Mouse (Mus musculus): ENCODE data around the gene Depdc5. TPM values are rescaled to one million over a fixed set of nuclear protein-coding genes. Genes with fewer than 3 reads are reported as not detected.
"Not testable (repeated sequence)": the region's sequence is repeated elsewhere in the genome, so short reads cannot be mapped to it uniquely, and the experiment has no call there.

Gene Depdc5
- polyA plus RNA-seq, 1 experiment from 2014 or later, result 25.7 TPM

DNA sequence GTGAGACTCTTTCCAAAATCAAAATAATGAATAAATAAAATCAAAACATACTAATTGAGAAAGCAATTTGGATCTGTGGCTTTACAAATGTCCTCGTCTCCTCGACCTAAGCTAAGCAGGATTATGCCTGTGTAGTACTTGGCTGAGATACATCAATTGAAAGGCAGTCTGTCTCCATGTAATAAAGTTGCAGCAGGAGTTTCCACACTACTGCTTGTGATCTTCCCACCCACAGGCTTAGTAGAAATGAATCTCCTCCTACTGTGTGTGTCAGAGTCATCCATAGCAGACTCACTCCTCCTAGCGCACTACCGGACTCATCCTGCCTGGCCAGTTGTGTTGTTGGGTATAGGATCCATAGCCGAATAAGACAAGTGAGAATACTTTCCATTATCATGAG lies 8.8 kb downstream of the Depdc5 start:
- Histone ChIP-seq H3K27me3 (ENCODE audit: insufficient read depth, low read length) (no peaks in the 10 kb centered on the region), H3K27ac (ENCODE audit: low read length) (no peak overlapping the region), H3K4me2 (replicated peaks; ENCODE audit: low read depth, low read length) (no peak overlapping the region), H3K9ac (replicated peaks; ENCODE audit: low read length) (no peak overlapping the region), H3K4me1 (ENCODE audit: insufficient read depth, low read length) (no peaks in the 10 kb centered on the region), H3K9me3 (ENCODE audit: low read length) (no peaks in the 10 kb centered on the region), H3K36me3 (ENCODE audit: insufficient read depth, low read length) (peaks cover 19% of the 10 kb centered on the region), H3K4me3 (ENCODE audit: low read length) (no peak overlapping the region)
- WGBS, result 95% methylated on average over 5 of the region's 5 CpGs
- no peak for ATAC-seq (ENCODE audit: low FRiP score, low TSS enrichment)

- H3K27ac ChIP-seq (ENCODE audit: low read length), result no peak overlapping the region
- H3K4me2 ChIP-seq (replicated peaks; ENCODE audit: low read depth, low read length), result no peak overlapping the region
- H3K27me3 ChIP-seq (ENCODE audit: insufficient read depth, low read length), result no peaks in the 10 kb centered on the region
- no peak overlapping the region for H3K9ac ChIP-seq (replicated peaks; ENCODE audit: low read length)
- H3K36me3 ChIP-seq (ENCODE audit: insufficient read depth, low read length), result peaks cover 39% of the 10 kb centered on the region
- H3K4me1 ChIP-seq (ENCODE audit: insufficient read depth, low read length), result no peaks in the 10 kb centered on the region
- ATAC-seq (ENCODE audit: low FRiP score, low TSS enrichment), result no peak
- H3K4me3 ChIP-seq (ENCODE audit: low read length), result no peak overlapping the region
- 74% methylated on average over 3 of the region's 3 CpGs for WGBS
- no peaks in the 10 kb centered on the region for H3K9me3 ChIP-seq (ENCODE audit: low read length)
Measured at GRCm38 (mm10) chr5:32886739-32887138, 23.2 kb downstream of the Depdc5 start.

- H3K27ac ChIP-seq (ENCODE audit: low read length), result no peak overlapping the region
- no peak overlapping the region for H3K4me3 ChIP-seq (ENCODE audit: low read length)
- ATAC-seq (ENCODE audit: low FRiP score, low TSS enrichment), result no peak
- H3K36me3 ChIP-seq (ENCODE audit: insufficient read depth, low read length), result peaks cover 19% of the 10 kb centered on the region
- no peak overlapping the region for H3K4me2 ChIP-seq (replicated peaks; ENCODE audit: low read depth, low read length)
- H3K9me3 ChIP-seq (ENCODE audit: low read length), result no peaks in the 10 kb centered on the region
- H3K4me1 ChIP-seq (ENCODE audit: insufficient read depth, low read length), result no peaks in the 10 kb centered on the region
- 95% methylated on average over 1 of the region's 1 CpGs for WGBS
- no peak overlapping the region for H3K9ac ChIP-seq (replicated peaks; ENCODE audit: low read length)
- no peaks in the 10 kb centered on the region for H3K27me3 ChIP-seq (ENCODE audit: insufficient read depth, low read length)
Measured at GRCm38 (mm10) chr5:32907496-32907895, 44.0 kb downstream of the Depdc5 start.

DNA sequence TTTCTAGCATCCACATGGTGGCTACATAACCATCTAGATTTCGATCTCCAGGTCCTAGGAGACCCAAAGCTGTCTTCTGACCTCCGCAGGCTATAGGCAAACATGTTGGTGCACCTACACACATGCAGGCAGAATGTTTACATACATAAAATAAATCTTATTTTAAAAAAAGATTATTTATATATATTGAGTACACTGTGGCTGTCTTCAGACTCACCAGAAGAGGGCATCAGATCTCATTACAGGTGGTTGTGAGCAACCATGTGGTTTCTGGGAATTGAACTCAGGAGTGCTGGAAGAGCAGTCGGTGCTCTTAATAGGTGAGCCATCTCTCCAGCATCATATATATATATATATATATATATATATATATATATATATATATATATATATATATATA lies 50.6 kb downstream of the Depdc5 start:
- no peaks in the 10 kb centered on the region for H3K27me3 ChIP-seq (ENCODE audit: insufficient read depth, low read length)
- no peak overlapping the region for H3K9ac ChIP-seq (replicated peaks; ENCODE audit: low read length)
- peaks cover 29% of the 10 kb centered on the region for H3K36me3 ChIP-seq (ENCODE audit: insufficient read depth, low read length)
- ATAC-seq (ENCODE audit: low FRiP score, low TSS enrichment), result no peak
- no peaks in the 10 kb centered on the region for H3K4me1 ChIP-seq (ENCODE audit: insufficient read depth, low read length)
- 79% methylated on average over 3 of the region's 3 CpGs for WGBS
- H3K9me3 ChIP-seq (ENCODE audit: low read length), result no peaks in the 10 kb centered on the region
- no peak overlapping the region for H3K4me3 ChIP-seq (ENCODE audit: low read length)
- H3K27ac ChIP-seq (ENCODE audit: low read length), result no peak overlapping the region
- H3K4me2 ChIP-seq (replicated peaks; ENCODE audit: low read depth, low read length), result no peak overlapping the region

DNA sequence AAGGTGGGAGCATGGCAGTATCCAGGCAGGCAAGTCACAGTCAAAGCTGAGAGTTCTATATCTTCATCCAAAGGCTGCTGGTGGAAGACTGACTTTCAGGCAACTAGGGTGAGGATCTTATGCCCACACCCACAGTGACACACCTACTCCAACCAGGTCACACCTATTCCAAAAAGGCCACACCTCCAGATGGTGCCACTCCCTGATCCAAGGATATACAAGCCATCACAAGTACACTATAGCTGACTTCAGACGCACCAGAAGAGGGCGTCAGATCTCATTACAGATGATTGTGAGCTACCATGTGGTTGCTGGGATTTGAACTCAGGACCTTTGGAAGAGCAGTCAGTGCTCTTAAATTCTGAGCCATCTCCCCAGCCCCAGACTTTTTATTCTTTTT lies 55.8 kb downstream of the Depdc5 start:
- not testable (repeated sequence) for H3K9me3 ChIP-seq (ENCODE audit: low read length)

GRCm38 (mm10) chr5:32922906-32923305 lies 59.4 kb downstream of the Depdc5 start:
- H3K36me3 ChIP-seq (ENCODE audit: insufficient read depth, low read length), result peaks cover 50% of the 10 kb centered on the region
- H3K9me3 ChIP-seq (ENCODE audit: low read length), result no peaks in the 10 kb centered on the region
- no peak overlapping the region for H3K4me2 ChIP-seq (replicated peaks; ENCODE audit: low read depth, low read length)
- H3K27me3 ChIP-seq (ENCODE audit: insufficient read depth, low read length), result no peaks in the 10 kb centered on the region
- H3K4me3 ChIP-seq (ENCODE audit: low read length), result no peak overlapping the region
- H3K9ac ChIP-seq (replicated peaks; ENCODE audit: low read length), result no peak overlapping the region
- no peaks in the 10 kb centered on the region for H3K4me1 ChIP-seq (ENCODE audit: insufficient read depth, low read length)
- no peak for ATAC-seq (ENCODE audit: low FRiP score, low TSS enrichment)
- H3K27ac ChIP-seq (ENCODE audit: low read length), result no peak overlapping the region
- WGBS, result 90% methylated on average over 4 of the region's 4 CpGs

More for the DNA sequence above, 55.8 kb downstream of the Depdc5 start:
- H3K27me3 ChIP-seq (ENCODE audit: insufficient read depth, low read length); H3K27ac ChIP-seq (ENCODE audit: low read length); H3K4me1 ChIP-seq (ENCODE audit: insufficient read depth, low read length); H3K4me2 ChIP-seq (replicated peaks; ENCODE audit: low read depth, low read length); H3K9ac ChIP-seq (replicated peaks; ENCODE audit: low read length); ATAC-seq (ENCODE audit: low FRiP score, low TSS enrichment); H3K4me3 ChIP-seq (ENCODE audit: low read length): not testable (repeated sequence)
- H3K36me3 ChIP-seq (ENCODE audit: insufficient read depth, low read length), result peaks cover 37% of the 10 kb centered on the region
- WGBS, result 90% methylated on average over 2 of the region's 2 CpGs

DNA sequence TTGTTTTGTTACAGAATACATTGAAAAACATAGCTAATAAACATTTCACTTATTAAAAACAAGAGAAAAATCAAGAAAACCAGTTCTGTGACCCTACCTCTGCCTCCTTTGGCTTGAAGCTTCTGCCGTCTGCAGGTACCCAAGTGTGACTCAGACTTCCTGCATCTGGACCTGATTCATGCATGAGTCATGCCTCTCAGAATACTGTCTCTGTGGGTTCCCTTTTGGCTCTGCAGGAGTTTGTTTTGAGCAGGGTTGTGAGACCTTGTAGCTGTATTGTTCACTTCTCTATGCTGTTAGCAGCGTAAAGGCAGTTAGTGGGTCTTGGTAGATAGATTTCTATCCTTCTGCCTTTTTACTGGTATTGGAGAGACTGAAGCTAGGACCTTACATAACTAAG lies 67.3 kb downstream of the Depdc5 start:
- Histone ChIP-seq H3K27me3 (ENCODE audit: insufficient read depth, low read length) (no peaks in the 10 kb centered on the region), H3K36me3 (ENCODE audit: insufficient read depth, low read length) (peaks cover 49% of the 10 kb centered on the region), H3K4me3 (ENCODE audit: low read length) (no peak overlapping the region), H3K9ac (replicated peaks; ENCODE audit: low read length) (no peak overlapping the region), H3K4me2 (replicated peaks; ENCODE audit: low read depth, low read length) (no peak overlapping the region), H3K27ac (ENCODE audit: low read length) (no peak overlapping the region), H3K9me3 (ENCODE audit: low read length) (no peaks in the 10 kb centered on the region), H3K4me1 (ENCODE audit: insufficient read depth, low read length) (no peaks in the 10 kb centered on the region)
- WGBS, result 75% methylated on average over 2 of the region's 2 CpGs
- no peak for ATAC-seq (ENCODE audit: low FRiP score, low TSS enrichment)

GRCm38 (mm10) chr5:32934654-32935053 lies 71.2 kb downstream of the Depdc5 start:
- Histone ChIP-seq H3K27ac (ENCODE audit: low read length) (no peak overlapping the region), H3K4me2 (replicated peaks; ENCODE audit: low read depth, low read length) (no peak overlapping the region), H3K9ac (replicated peaks; ENCODE audit: low read length) (no peak overlapping the region), H3K4me3 (ENCODE audit: low read length) (no peak overlapping the region), H3K9me3 (ENCODE audit: low read length) (no peaks in the 10 kb centered on the region), H3K27me3 (ENCODE audit: insufficient read depth, low read length) (no peaks in the 10 kb centered on the region), H3K4me1 (ENCODE audit: insufficient read depth, low read length) (no peaks in the 10 kb centered on the region), H3K36me3 (ENCODE audit: insufficient read depth, low read length) (peaks cover 31% of the 10 kb centered on the region)
- WGBS, result 74% methylated on average over 2 of the region's 2 CpGs
- ATAC-seq (ENCODE audit: low FRiP score, low TSS enrichment), result no peak

DNA sequence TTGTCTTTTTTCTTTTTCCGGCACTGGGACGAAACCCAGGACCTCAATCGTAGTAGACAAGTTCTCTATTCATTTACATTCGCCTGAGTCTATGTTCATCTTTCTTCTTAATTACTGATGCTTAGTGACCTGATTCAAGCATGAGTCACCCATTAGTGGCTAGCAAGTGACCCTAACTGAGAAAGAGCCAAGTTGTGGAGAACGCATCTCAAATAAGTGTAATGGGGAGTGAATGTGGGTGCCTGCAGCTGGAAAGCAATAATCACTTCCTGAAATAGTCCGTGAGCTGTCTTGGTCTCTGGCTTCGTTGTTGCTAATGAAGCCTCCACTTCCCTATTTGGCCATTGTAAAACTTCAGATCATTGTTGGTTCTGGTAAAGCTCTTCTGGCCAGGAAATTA lies 77.1 kb downstream of the Depdc5 start:
- WGBS, result 86% methylated on average over 7 of the region's 7 CpGs
- ATAC-seq (ENCODE audit: low FRiP score, low TSS enrichment), result no peak
- no peak overlapping the region for H3K9ac ChIP-seq (replicated peaks; ENCODE audit: low read length)
- no peak overlapping the region for H3K27ac ChIP-seq (ENCODE audit: low read length)
- no peaks in the 10 kb centered on the region for H3K27me3 ChIP-seq (ENCODE audit: insufficient read depth, low read length)
- no peak overlapping the region for H3K4me2 ChIP-seq (replicated peaks; ENCODE audit: low read depth, low read length)
- H3K4me3 ChIP-seq (ENCODE audit: low read length), result no peak overlapping the region
- no peaks in the 10 kb centered on the region for H3K4me1 ChIP-seq (ENCODE audit: insufficient read depth, low read length)
- H3K36me3 ChIP-seq (ENCODE audit: insufficient read depth, low read length), result peaks cover 48% of the 10 kb centered on the region
- no peaks in the 10 kb centered on the region for H3K9me3 ChIP-seq (ENCODE audit: low read length)

- Histone ChIP-seq H3K27me3 (ENCODE audit: insufficient read depth, low read length) (no peaks in the 10 kb centered on the region), H3K27ac (ENCODE audit: low read length) (no peak overlapping the region), H3K9ac (replicated peaks; ENCODE audit: low read length) (no peak overlapping the region), H3K4me2 (replicated peaks; ENCODE audit: low read depth, low read length) (no peak overlapping the region), H3K36me3 (ENCODE audit: insufficient read depth, low read length) (peaks cover 50% of the 10 kb centered on the region), H3K4me3 (ENCODE audit: low read length) (no peak overlapping the region), H3K9me3 (ENCODE audit: low read length) (no peaks in the 10 kb centered on the region), H3K4me1 (ENCODE audit: insufficient read depth, low read length) (no peaks in the 10 kb centered on the region)
- 45% methylated on average over 8 of the region's 8 CpGs for WGBS
- peak; percentile 93 for ATAC-seq (ENCODE audit: low FRiP score, low TSS enrichment)
Measured at GRCm38 (mm10) chr5:32941209-32941924, 77.9 kb downstream of the Depdc5 start.
